Comparison of ENCODE assay signal across 20 mouse cellular contexts in genomic region chr9:70487401-70487800, GRCm38 (mm10). TPM values are rescaled to one million over a fixed set of nuclear protein-coding genes. Genes with fewer than 3 reads are reported as not detected.
DNase-seq lines count a peak whose midpoint lies in the region; TF ChIP-seq lines count a peak whose summit lies in the region.
"Had no signal": no experiment of that assay in that cellular context is flagged by ENCODE, and none has a peak within 500 bp of the region (broad histone marks: within the 10 kb centered on the region; RNA-seq: fewer than 3 reads in every experiment).

No protein-coding gene starts in this region.

- peak; percentile 73 for TF ChIP-seq EP300 in ES-Bruce4 (IDR thresholded peaks at IDR 0.05; ENCODE audit: insufficient read depth, low read depth, low read length)

- H3K9ac ChIP-seq in ES-Bruce4 (ENCODE audit: low read depth, poor library complexity, severe bottlenecking) (no peak overlapping the region), ES-E14 (ENCODE audit: insufficient read depth, low read depth, low read length, poor library complexity, severe bottlenecking) (no peak overlapping the region)
- H3K9ac ChIP-seq: embryonic facial prominence, embryonic 12.5 days; forebrain, embryonic 13.5 days; forebrain, embryonic 15.5 days; forebrain, postnatal 0 days had no signal

- H3K4me3 ChIP-seq in ES-Bruce4 (ENCODE audit: low read depth, low read length): no peak overlapping the region
- H3K4me3 ChIP-seq in ES-E14 (ENCODE audit: insufficient read depth in 1 of 2, low read depth in 1 of 2, low read length in 2 of 2, poor library complexity in 1 of 2, severe bottlenecking in 1 of 2): peak overlapping the region in 1 of 2 experiments; percentile 10; a peak in 2 of 4 replicates
- H3K4me3 ChIP-seq: embryonic facial prominence, embryonic 10.5 days; embryonic facial prominence, embryonic 12.5 days; forebrain, embryonic 13.5 days; forebrain, embryonic 15.5 days had no signal

- DNase-seq in ES-E14 (ENCODE audit: low read depth, low spot score) (no peak), ZHBTc4 (ENCODE audit: low read depth, low spot score) (peak; percentile 95)
- no peak for DNase-seq in kidney, postnatal 4 days
- no peak for DNase-seq in ovary, postnatal 14 days (ENCODE audit: low spot score)
- DNase-seq: adrenal gland, adult 2 months; adrenal gland, postnatal 10 days; adrenal gland, postnatal 25 days; B cell, adult 2 months; cerebellum, adult 11 months; cerebellum, adult 18-20 months; cerebellum, adult 8-10 months; cerebellum, adult 9-11 months; cerebellum, postnatal 25 days; forebrain, postnatal 0 days had no signal

- H3K4me1 ChIP-seq in ES-Bruce4 (ENCODE audit: control insufficient read depth, insufficient read depth, low read length) (peaks cover 9% of the 10 kb centered on the region), ES-E14 (ENCODE audit: control insufficient read depth in 2 of 2, insufficient read depth in 2 of 2, low read length in 2 of 2, poor library complexity in 1 of 2) (peaks cover 14 to 23% of the 10 kb centered on the region in 2 experiments)
- H3K4me1 ChIP-seq: embryonic facial prominence, embryonic 10.5 days; embryonic facial prominence, embryonic 12.5 days; forebrain, embryonic 13.5 days; forebrain, embryonic 15.5 days had no signal

- H3K27ac ChIP-seq in ES-Bruce4 (ENCODE audit: insufficient read depth, low read length): peak overlapping the region; percentile 77
- H3K27ac ChIP-seq in ES-E14 (ENCODE audit: insufficient read depth, low read depth, low read length, poor library complexity, severe bottlenecking): peak overlapping the region; percentile 63; the same call in 1 of the 2 replicates
- H3K27ac ChIP-seq: embryonic facial prominence, embryonic 10.5 days; embryonic facial prominence, embryonic 12.5 days; forebrain, embryonic 13.5 days; forebrain, embryonic 15.5 days had no signal

- in situ Hi-C loops in ES-E14 (cut with MboI; ENCODE audit: low sequenced_read_pairs in 2 of 2, unreplicated experiment in 2 of 2): no loop called here

- H3K9me3 ChIP-seq in ES-Bruce4 (replicated peaks; ENCODE audit: control insufficient read depth, insufficient read depth, low read length, poor library complexity, severe bottlenecking): no peaks in the 10 kb centered on the region
- no peaks in the 10 kb centered on the region for H3K9me3 ChIP-seq in ES-E14 (ENCODE audit: control insufficient read depth, insufficient read depth, low read depth, low read length)
- H3K9me3 ChIP-seq: embryonic facial prominence, embryonic 10.5 days; embryonic facial prominence, embryonic 12.5 days; forebrain, embryonic 13.5 days; forebrain, embryonic 15.5 days had no signal

- no peak for TF ChIP-seq CTCF in ES-Bruce4 (IDR thresholded peaks at IDR 0.05; ENCODE audit: low read depth, low read length)

- TF ChIP-seq POLR2A in ES-Bruce4 (IDR thresholded peaks at IDR 0.05; ENCODE audit: insufficient read depth, low read length): no peak

- H3K36me3 ChIP-seq in ES-Bruce4 (ENCODE audit: control insufficient read depth, insufficient read depth, low read length, poor library complexity, severe bottlenecking) (peaks cover 2% of the 10 kb centered on the region; the same call in 1 of the 2 replicates), ES-E14 (ENCODE audit: control insufficient read depth, insufficient read depth, low read length, poor library complexity, severe bottlenecking) (peaks cover 2% of the 10 kb centered on the region; the same call in 1 of the 2 replicates)
- H3K36me3 ChIP-seq: forebrain, embryonic 15.5 days had no signal

- no peaks in the 10 kb centered on the region for H3K27me3 ChIP-seq in ES-Bruce4 (ENCODE audit: control insufficient read depth, insufficient read depth, low read length, poor library complexity, severe bottlenecking)
- H3K27me3 ChIP-seq: CH12.LX; embryonic facial prominence, embryonic 12.5 days; forebrain, embryonic 13.5 days; forebrain, embryonic 15.5 days had no signal

TF ChIP-seq in ES-E14, 5 proteins besides CTCF, POLR2A, EP300 and RAD21:
- TF ChIP-seq ZC3H11A (IDR thresholded peaks at IDR 0.05; ENCODE audit: borderline replicate concordance, low read depth, low read length): no peak
- 0 out of 2 replicates have a peak, but pooled peaks have one; percentile 56 for TF ChIP-seq CHD2 (IDR thresholded peaks at IDR 0.05; ENCODE audit: low read depth, low read length)

RNA-seq across cellular contexts. Expression of gene Rnf111, which starts 16.1 kb away (rescaled TPM):
- polyA plus RNA-seq in ES-Bruce4 (2011; ENCODE audit: insufficient read depth, insufficient read length, low read depth, missing spikeins): 54.3 and 55.4 TPM in 2 replicates
- 18.4 and 24.3 TPM in 2 replicates for total RNA-seq in ES-E14 (2012; rRNA removed)

RNA-seq across cellular contexts. Expression of gene Sltm, which starts 55.2 kb away (rescaled TPM):
- polyA plus RNA-seq in ES-Bruce4 (2011; ENCODE audit: insufficient read depth, insufficient read length, low read depth, missing spikeins): 87.7 and 92.0 TPM in 2 replicates
- total RNA-seq in ES-E14 (2012; rRNA removed): 50.5 and 58.6 TPM in 2 replicates
